Mouse (Mus musculus): ENCODE measurements at regions not wholly inside any gene's neighbourhood (a gene's known extent, or its start where the extent isn't known, plus 50 kb on each side); places are given as distances from the start of the nearest gene placed in this dataset.
"Not testable (repeated sequence)": the region's sequence is repeated elsewhere in the genome, so short reads cannot be mapped to it uniquely, and the experiment has no call there.

DNA sequence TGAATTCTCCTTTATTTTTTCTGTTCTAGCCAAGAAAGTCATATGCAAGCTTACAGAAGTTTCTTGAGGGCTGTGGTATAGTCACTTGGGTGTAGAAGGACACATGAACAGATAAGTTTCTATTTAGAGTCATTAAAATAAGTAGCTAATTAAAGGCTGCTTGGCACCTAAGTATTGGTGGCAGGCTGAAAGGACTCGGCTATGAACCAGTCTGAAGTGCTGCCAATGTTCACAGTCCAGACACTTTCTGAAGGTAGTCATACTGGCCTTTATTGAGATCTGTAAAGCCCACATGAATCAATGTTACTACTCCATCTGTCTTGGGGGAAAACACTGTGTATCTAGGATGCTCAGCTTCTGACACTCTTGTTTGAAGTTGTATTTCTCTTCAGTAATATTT is 269.8 kb upstream of the Mpdz start:
- DNase-seq = no peak

DNA sequence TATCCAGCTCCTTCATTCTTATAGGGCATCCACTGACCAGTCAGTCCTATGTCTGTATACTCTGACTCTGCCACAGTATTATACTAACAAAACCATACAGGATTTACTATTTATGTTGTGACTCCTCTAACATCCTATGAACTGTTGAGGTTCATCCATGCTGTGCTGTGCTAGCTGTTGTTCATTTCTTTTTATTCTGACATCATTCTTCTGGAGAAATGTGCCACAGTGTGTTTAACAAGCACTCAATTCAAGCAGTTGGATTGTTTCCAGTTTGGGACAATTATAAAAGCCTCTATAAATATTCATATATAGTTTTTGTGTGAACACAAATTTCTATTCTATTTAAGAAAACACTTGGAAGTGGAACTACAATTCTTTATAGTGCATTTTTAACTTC is 252.6 kb upstream of the Mpdz start:
- DNase-seq = no peak

DNA sequence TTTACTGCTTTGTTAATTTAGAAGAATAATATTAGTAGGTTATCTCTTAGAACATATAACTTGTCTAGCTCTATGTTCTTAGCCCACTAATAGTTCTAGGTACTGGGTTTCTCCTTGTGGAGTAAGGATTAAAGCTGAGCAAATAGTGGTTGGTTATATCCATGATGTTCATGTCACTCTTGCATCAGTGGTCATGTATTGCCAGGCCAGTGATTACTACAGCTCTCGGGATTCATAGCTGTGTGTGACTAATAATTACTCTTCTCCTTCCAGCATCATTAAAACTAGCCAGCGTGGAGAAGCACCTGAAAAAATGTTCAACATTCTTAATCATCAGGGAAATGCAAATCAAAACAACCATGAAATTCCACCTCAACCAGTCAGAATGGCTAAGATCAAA is 234.6 kb upstream of the Mpdz start:
- DNase-seq = no peak

DNA sequence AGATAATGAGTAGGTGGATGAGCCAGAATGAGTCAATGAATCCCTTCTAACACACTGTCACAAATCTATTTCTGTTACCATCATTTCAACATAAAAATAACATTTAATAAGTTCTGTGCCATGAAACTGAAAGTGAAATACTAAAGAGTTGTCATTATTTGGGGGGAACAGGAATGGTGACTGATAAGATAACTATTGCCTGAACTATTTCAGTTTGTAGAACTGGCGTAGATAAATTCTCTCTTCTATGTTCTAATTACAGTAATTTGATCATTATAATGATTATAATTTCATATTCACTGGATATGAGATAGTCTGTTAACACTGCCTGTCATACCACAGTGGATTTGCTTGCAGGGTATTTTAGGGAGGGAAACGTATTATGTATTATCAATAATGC is 232.3 kb upstream of the Mpdz start:
- no peak for DNase-seq

DNA sequence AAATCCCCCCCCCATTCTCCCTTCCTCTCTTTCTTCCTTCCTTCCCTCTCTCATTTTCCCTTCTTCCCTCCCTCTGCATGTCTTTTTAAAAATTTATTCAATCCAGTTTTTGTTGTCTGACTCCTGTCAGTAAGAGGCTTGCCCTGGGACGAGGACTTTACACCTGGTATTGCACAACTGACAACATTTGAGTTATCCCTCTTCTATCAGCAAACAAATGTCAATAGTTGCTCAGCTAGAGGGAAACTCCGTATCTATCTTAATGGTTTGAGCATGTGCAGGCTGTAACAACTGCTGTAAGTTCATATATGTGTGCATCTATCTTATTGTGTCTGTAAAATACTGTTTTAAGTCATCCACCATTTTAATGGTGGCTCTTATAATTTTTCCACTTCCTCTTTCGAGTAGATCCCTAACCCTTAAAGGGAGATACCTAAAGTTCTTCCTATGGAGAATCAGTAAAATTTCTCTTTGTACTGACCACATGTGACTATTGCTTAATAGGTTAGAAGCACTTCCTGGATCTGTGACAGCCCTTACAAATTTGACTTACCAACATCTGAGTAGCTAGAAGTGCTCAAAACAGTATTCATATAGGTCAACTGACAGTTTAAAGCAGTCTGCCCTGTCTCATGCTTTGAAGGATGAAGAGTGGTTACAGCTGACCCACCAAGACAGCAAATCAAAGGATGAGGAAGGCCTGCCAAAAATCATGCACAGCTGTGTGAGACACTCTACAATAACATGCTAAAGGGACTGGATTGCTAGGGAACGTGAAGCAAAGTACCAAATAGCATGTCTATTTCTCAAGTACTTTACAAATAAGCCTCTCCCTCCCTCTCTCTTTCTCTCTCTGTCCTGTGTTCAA is 231.0 kb upstream of the Mpdz start:
- no peak for DNase-seq

DNA sequence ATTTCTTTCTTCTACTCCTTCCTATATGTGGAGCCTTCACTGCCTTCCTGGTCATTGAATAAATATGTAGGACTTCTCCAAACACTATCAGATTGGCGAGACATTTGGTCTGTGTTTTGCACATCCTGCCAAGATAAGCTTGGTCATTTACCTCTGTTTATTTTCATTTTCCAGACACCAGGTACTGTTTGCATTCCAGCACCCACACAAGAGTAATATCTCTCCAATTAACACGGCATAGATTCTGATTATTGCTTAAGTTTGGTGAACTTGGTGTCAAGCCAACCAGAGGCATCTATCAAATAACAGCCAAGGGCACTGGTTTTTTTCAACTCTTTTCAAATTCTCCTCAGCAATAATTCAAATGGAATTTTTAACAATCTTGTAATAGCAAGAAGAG is 229.4 kb upstream of the Mpdz start:
- DNase-seq = no peak

DNA sequence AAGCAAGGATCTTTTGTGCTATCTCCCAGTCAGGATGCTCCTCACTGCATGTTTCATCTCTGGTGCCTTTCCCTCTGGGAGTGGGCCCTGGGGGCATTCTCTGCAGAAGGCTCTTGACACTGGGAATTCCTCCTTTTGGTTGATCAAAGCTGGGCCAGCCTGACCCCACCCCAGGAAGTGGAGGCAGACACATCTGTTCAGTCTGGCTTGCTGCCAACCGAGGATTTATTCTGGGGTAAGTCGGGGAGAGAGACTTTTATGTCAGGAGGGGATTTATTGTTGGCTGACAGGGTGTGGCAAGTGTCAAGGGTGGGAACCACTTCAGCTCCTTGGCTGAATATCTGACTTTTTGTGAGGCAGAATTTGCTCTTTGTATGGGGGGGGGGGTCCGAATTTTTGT is 226.6 kb upstream of the Mpdz start:
- DNase-seq = no peak

DNA sequence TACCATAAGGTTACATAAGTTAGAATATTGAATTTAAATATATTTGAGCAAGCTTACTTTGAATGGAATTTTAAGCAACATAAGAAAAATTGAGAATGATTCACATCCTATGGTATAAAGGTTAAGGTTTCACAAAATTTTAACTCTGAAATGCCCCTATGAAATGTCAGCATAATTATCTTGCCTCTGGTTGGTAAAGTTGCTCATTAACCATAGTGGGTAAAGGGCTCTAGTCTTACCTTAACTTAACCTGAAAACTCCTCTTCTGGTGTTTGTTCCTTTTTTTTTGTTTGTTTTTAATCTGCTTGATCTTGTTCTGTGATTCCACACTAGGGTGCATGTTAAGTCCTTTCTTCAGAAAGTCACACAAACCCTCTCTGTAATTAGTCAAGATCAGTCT is 218.5 kb upstream of the Mpdz start:
- peak in 1 of 2 experiments; percentile 54 for DNase-seq

DNA sequence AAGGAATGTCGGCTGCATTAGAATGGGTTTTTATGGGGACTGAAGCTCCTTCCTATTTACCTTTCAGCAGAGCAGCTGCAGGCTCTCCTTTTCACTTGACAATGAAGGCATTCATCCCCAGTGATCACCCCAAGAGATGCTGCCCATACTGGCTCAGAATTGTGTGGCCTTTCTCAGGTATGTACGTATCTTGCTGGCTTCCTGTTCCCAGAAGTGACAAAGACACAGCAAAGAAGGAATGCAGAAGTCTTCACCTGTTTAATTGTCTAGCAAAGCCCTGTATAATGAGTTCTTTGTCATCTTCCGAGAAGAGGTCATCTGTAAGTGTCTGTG is 185.8 kb upstream of the Mpdz start:
- DNase-seq = no peak

DNA sequence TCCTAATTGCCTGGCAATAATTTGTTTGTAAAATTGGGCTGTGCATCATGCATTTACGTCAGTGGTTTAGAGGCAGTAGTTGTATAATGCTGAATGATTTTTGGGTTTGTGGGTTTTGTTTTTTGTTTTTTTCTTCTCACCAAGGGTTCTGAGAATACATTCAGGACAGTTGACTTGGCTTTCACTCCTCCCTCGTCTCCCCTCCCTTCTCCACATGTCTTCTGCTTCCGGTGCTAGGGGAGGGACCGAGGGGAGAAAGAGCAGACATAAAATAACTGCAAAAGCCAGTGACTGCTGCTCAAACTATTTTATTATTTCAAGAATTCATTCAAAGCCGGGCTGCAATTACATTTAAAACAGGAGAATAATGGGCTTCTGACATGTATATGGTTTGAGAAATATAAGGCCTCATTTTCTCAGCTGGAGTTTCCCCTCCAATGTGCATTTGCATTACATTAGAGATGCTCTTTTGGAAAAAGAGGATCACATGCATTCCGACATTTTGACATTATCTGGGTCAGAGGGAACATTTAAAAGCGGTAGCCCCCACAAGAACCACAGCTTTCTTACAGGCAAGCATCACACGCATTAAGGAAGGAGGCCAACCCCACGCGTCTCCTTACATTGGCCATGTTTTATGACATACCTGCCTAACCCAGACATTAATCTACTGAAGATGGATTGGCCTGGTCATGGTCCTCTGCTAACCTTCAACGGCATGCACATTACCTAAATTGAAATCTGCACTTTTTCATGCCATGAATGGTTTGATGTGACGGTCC is 185.3 kb upstream of the Mpdz start:
- DNase-seq = no peak

DNA sequence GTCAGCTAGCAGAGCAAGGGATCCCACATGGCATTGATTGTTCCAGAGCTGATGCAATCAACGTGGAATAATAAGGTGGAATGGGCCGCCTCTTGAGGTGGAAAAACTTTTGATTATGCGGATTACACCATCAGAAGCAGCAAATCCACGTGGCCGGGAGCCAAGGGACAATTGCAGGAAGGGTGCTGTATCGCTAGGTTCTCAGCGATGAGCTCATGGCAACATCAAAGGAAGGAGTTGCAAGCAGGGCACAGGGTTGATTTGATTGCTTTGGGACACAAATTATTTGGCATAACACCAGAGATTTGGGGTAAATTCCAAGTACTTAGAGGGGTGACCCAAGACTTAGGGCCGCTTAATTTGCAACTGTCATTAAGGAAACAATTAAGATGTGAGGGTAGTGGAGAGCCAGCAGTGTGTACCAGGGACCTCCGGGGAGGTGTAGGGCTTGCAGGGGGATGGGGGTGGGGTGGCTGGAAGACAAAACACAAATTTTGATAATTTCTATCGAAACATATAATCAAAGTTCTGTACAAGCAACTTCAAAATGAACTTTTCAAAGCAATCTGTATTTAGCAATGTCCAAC is 182.8 kb upstream of the Mpdz start:
- no peak for DNase-seq

DNA sequence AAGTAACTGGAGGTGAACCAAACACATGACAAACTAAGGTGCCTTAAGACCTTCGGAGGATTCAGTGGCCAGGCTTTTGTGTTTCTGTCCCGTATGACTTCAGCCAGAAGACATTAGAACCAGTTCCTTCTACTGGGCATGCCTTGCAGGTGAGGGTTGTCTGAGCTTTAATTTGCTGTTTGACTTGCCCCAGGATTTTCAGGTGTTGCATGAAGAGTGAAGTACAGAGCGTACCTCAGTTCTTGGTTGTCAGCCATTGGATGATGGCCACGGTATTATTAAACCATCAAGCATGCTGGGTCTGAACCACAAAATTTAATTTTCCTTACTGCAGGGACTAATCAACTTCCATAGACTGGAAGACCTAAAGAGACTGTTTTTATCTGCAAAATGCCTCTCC is 181.5 kb upstream of the Mpdz start:
- DNase-seq = no peak

DNA sequence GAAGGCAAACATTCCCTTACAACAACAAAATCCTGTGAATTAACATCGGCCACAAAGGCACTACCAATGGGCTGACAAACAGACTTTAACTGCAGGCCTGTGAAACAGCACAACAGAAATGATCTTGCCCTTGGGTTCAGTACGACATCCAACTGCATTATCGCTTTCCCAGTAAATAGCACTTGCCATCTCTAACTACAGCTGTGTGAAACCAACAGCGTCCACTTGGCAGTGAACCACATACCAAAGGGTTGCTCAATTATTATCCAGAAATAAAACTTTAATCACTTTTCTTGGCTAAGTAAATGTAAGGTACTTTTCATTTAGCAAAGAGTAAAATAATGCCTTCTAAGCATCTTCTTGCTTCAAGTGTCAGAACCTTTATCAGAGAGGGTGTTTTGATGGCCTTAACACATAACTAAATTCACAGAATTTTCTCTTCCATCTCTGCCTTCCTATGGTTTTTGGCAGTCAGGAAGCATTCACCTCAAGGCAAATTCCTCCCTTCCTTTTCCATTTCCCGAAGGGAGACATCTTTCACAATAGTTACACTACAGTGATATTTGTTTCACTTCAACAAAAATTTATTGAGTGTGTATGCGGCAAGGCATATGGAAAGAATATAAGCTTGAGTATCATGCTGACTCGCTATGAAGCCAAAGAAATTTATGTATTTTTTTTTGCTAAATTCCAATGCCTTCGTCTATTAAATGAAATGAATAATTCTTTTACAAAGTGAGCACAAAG is 178.9 kb upstream of the Mpdz start:
- DNase-seq = peak; percentile 47 to 61

DNA sequence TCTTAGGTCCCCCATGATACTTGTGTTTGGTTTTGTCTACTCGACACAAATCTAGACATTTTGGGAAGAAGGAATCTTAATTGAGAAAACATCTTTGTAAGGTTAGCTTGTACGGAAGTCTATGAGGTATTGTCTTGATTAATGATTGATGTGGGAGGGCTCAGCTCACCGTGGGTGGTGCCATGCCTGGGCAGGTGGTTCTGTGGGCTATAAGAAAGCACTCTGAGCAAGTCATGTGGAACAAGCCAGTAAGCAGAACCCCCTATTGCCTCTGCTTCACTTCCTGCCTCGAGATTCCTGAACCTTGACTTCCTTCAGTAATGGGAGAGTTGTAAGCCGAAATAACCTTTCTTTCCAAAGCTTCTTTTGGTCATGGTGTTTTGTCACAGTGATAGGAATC is 174.6 kb upstream of the Mpdz start:
- peak; percentile 39 to 53 for DNase-seq

DNA sequence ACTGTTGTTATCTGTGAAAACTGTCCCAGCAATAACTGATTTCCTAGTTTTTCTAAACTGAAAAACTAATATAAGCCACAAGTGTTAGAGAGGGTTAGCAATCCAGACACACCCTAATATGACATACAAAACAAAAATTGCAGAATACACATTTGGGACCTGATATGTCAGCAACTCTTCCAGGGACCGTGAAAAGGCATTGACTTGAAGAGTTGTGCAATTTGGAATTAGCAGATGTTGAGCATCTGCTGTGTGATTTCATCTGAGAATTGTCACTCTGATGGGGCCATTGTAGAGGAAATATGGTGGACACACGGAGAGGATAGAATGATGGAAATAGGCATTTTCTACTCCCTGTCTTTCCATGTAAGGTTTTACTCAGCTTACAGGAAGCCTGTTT is 168.6 kb upstream of the Mpdz start:
- no peak for DNase-seq

DNA sequence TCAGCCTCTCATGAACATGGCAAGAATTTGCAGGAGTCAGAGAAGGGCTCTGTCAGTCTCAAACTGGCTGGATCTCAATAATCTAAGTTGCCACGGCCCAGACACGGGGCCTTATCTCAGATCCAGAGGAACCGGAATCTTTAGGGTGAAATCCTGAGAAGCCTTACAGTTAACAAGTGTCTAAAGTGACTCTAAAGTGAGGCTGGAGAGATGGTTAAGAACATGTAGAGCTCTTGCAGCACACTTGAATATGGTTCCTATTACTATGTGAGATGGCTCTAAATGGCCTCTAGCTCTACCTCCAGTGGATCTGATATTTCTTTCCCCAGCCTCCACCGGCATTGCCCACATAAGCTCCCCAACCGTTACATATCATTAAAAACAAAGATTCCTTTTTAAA is 157.8 kb upstream of the Mpdz start:
- no peak for DNase-seq

DNA sequence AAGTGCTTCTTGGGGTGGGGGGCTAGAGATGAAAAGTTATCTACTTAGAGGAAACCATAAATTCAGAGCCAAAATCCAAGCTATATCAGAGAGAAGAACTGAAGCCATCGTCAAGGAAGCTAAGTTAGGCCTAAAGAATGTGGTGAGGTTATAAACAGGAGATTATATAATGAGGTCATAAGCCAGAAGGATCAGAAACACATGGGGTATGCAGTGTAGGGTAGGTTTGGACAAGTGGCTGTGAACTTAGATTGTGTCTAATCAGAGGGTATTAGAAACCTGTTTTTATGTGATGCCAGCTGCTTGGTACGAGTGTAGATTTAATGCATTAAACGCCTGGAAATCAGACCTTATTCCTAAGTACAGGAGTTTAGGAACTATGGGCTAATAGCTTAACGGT is 154.8 kb upstream of the Mpdz start:
- DNase-seq = no peak

DNA sequence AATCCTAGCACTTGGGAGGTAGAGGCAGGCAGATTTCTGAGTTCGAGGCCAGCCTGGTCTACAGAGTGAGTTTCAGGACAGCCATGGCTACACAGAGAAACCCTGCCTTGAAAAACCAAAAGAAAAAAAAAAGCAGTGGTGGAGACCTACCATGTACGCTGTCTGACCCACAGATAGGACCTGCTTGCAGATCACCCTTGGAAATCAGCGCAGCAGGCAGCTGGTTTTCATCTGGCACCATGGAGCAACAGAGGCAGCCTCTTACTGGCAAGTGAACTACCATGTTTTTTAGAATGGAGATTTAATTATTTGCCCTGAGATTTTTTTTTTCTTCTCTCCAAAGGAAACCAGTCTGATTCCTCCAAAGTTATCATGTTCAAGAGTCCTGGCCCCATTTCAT is 150.8 kb upstream of the Mpdz start:
- not testable (repeated sequence) for DNase-seq

DNA sequence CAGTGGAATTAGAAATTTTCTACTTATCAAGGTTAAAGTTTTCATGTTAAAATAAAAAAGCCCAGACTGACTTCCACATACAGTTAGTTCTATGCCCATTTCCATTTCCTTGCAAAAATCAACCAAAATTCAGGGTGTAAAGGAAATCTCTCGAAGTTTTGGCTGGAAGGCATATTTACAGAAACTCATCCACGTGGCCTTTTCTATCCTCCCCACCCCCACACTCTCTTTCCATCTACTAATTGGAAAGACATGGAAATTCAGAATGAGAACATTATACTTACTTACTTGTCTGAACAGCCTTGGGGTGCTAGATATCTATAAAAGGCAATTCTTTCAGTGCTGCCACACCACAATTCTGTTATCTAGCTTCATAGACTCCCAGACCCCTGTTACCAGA is 139.9 kb upstream of the Mpdz start:
- DNase-seq = no peak

DNA sequence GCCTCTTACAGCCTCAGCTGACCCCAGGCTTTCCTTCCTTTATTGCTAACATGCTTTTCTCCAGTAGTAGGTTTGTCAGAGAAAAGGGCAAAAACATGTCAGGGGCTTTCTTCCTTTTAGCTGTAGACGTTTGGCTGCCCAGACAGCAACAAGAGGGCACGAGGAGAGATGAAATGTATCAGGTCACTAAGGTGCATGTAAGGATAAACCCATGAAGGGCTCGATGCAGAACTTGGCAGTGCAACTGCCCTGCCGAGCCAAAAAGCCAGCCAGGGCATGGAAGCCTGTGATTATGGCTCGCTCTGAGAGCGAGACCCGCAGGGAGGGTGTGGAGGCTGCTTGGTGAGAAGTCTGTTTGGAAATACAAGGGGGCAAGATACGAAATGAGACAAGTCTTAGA is 137.9 kb upstream of the Mpdz start:
- no peak for DNase-seq

DNA sequence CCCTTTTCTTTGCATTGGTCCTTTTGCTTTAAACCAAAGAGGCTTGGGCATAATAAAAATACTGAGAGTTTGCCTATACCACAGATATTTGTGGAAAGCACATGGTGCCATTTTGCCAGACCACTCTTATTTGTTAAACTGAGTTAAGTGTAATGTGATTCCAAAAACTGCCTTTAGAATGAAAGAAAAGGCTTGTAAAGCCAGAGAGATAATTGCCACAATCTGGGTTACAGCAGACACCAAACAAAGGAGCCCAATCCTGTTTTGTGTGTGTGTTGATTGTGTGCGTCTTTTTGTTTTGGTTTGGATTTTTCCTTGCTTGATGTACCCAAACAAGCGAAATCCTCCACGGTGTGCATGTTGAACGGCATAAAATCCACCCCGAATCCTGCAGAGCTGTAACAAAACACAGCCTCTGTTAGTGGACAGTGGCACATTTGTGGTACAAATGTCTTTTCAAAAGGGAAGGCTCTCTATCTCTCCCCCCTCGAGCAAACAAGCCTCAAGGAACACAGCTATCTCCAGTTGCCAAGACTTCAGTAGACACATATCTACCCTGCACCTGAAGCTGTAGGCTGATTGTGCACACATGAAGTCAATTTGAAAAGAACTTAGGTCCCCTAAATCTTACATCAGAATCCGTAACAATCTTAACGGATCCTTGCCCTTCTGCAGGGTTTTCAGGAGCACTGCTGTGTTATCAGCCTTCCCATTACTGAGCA is 136.9 kb upstream of the Mpdz start:
- DNase-seq = no peak

DNA sequence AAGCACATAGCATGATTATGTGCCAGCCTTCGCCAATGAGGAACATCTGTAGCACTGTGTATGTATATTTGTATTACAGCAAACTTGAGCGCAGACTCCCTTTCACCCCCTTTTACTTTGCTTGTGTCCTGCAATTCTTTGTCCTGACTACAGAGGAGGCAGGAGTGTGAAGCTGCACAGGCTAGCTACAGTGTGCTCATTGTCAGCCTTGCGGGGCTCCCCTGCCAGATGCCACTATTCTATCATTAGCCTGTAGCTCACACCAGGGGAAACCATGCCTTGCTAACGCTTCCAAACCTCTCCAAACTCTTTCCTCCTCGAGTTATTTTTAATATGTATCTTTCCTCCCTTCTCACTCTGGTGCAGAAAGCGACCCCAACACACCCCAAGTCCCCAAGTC is 136.4 kb upstream of the Mpdz start:
- no peak for DNase-seq

DNA sequence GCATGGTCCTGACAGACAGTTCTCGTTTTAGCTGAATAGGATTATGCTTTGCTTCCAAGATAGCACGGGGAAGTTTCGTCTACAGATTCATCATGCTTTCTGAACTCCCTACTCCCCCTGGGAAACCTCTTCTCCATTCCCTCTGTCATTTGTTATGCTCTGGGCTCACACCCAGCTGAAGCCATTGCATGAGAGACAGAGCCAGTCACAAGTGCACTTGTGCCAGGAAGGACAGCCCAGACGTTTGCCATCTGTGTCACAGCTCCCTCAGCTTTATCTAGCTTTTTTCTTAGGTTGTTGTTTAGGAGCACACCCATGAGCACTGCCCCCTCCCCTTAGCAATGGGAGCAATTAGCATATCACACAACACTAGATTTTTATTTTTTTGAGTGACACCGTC is 131.2 kb upstream of the Mpdz start:
- DNase-seq = no peak
